Mouse (Mus musculus) liver, embryonic 13.5 days (tissue): ENCODE measurements around the gene Lgals2. TPM values are rescaled to one million over a fixed set of nuclear protein-coding genes. Genes with fewer than 3 reads are reported as not detected.
"Not testable (repeated sequence)": the region's sequence is repeated elsewhere in the genome, so short reads cannot be mapped to it uniquely, and the experiment has no call there.

Experiments used
- ATAC-seq: fragments of 200-750 bp; cut with Nextera tagmentation; 2 replicates; pipeline ENCODE4 v1.8.0; 2017; ENCODE audit warnings: low read depth, mild to moderate bottlenecking, moderate number of reproducible peaks, moderate library complexity
- DNase-seq: peaks from one replicate; pipeline ENCODE4 v3.0.0; 2022
- H3K27ac ChIP-seq: fragments of 300-500 bp; sonication (generic); 2 replicates; pipeline ENCODE4 v1.5.1; 2015; ENCODE audit warnings: moderate library complexity, mild to moderate bottlenecking, inconsistent platforms
- H3K27me3 ChIP-seq: fragments of 300-500 bp; sonication (generic); 2 replicates; pipeline ENCODE4 v1.6.1; 2015; ENCODE audit warnings: mild to moderate bottlenecking, inconsistent platforms
- H3K36me3 ChIP-seq: fragments of 300-500 bp; sonication (generic); 2 replicates; pipeline ENCODE4 v1.6.1; 2015; ENCODE audit warnings: mild to moderate bottlenecking, inconsistent platforms
- H3K4me1 ChIP-seq: fragments of 300-500 bp; sonication (generic); replicated peaks from 2 replicates; pipeline ENCODE4 v1.6.1; 2015; ENCODE audit warnings: inconsistent platforms
- H3K4me2 ChIP-seq: fragments of 300-500 bp; sonication (generic); 2 replicates; pipeline ENCODE4 v1.6.1; 2015; ENCODE audit warnings: inconsistent platforms, mild to moderate bottlenecking, moderate library complexity
- H3K4me3 ChIP-seq: fragments of 300-500 bp; sonication (generic); replicated peaks from 2 replicates; pipeline ENCODE4 v1.5.1; 2015; ENCODE audit warnings: mild to moderate bottlenecking, inconsistent platforms
- H3K9ac ChIP-seq: fragments of 300-500 bp; sonication (generic); 2 replicates; pipeline ENCODE4 v1.6.1; 2015; ENCODE audit warnings: mild to moderate bottlenecking, inconsistent platforms
- H3K9me3 ChIP-seq: fragments of 300-500 bp; sonication (generic); replicated peaks from 2 replicates; pipeline ENCODE4 v1.6.1; 2016; ENCODE audit warnings: inconsistent platforms
- WGBS: fragments of 180-500 bp; shearing (Covaris S2); methylation state at CpG from one replicate; pipeline ENCODE4 v1.1.7; 2015; ENCODE audit not compliant: insufficient replicate concordance; 5-methylcytosine and 5-hydroxymethylcytosine counted together
- polyA plus RNA-seq: library from polyadenylated mRNA; unstranded; fragments of >200 nt; fragmentation: Nextera tagmentation; extraction: Ambion mirVana; gene quantifications from 2 replicates; pipeline ENCODE4 v1.2.1, GENCODE M21; 2015

Gene Lgals2
- polyA plus RNA-seq, 1 experiment from 2014 or later = 10.0 TPM

GRCm38 (mm10) chr15:78894726-78895125 lies 39.4 kb upstream of the Lgals2 start:
- ATAC-seq = no peak
- peak overlapping the region; percentile 85 for H3K9ac ChIP-seq
- H3K4me3 ChIP-seq = peak overlapping the region; percentile 10; the same call in 1 of the 2 replicates
- DNase-seq = no peak
- H3K4me2 ChIP-seq = peak overlapping the region; percentile 97
- H3K36me3 ChIP-seq = peaks cover 43% of the 10 kb centered on the region
- WGBS = 29% methylated on average over 13 of the region's 13 CpGs
- peaks cover 98% of the 10 kb centered on the region for H3K4me1 ChIP-seq
- no peaks in the 10 kb centered on the region for H3K27me3 ChIP-seq
- peak overlapping the region; percentile 89 for H3K27ac ChIP-seq
- no peaks in the 10 kb centered on the region for H3K9me3 ChIP-seq

- 0 out of 2 replicates have a peak overlapping the region, but pooled peaks have one; percentile 1 for H3K4me2 ChIP-seq
- no peak for DNase-seq
- peaks cover 92% of the 10 kb centered on the region for H3K4me1 ChIP-seq
- H3K36me3 ChIP-seq = peaks cover 64% of the 10 kb centered on the region
- peak overlapping the region; percentile 31; the same call in 1 of the 2 replicates for H3K9ac ChIP-seq
- H3K27ac ChIP-seq = peak overlapping the region; percentile 89
- peak; percentile 25 for ATAC-seq
- no peaks in the 10 kb centered on the region for H3K9me3 ChIP-seq
- 38% methylated on average over 7 of the region's 7 CpGs for WGBS
- H3K4me3 ChIP-seq = no peak overlapping the region
- no peaks in the 10 kb centered on the region for H3K27me3 ChIP-seq
Observed at GRCm38 (mm10) chr15:78892440-78892839, 37.1 kb upstream of the Lgals2 start.

- H3K4me1 ChIP-seq = peaks cover 62% of the 10 kb centered on the region
- H3K36me3 ChIP-seq = peaks cover 91% of the 10 kb centered on the region
- no peaks in the 10 kb centered on the region for H3K27me3 ChIP-seq
- peak overlapping the region; percentile 32; the same call in 1 of the 2 replicates for H3K4me2 ChIP-seq
- no peak overlapping the region for H3K4me3 ChIP-seq
- peak overlapping the region; percentile 55; the same call in 1 of the 2 replicates for H3K27ac ChIP-seq
- ATAC-seq = peak; percentile 70
- no peaks in the 10 kb centered on the region for H3K9me3 ChIP-seq
- DNase-seq = no peak
- H3K9ac ChIP-seq = peak overlapping the region; percentile 56
- WGBS = 30% methylated on average over 13 of the region's 13 CpGs
Observed at GRCm38 (mm10) chr15:78889401-78889853, 34.1 kb upstream of the Lgals2 start.

- Histone ChIP-seq H3K36me3 (peaks cover 72% of the 10 kb centered on the region), H3K4me2 (no peak overlapping the region), H3K4me3 (no peak overlapping the region), H3K9ac (no peak overlapping the region), H3K27ac (no peak overlapping the region; the same call in 1 of the 2 replicates), H3K4me1 (peaks cover 41% of the 10 kb centered on the region), H3K9me3 (no peaks in the 10 kb centered on the region), H3K27me3 (no peaks in the 10 kb centered on the region)
- DNase-seq (no peak), ATAC-seq (no peak)
- 79% methylated on average over 3 of the region's 3 CpGs for WGBS
Observed at GRCm38 (mm10) chr15:78881828-78882227, 26.5 kb upstream of the Lgals2 start.

- Histone ChIP-seq H3K9me3 (no peaks in the 10 kb centered on the region), H3K36me3 (peaks cover 59% of the 10 kb centered on the region), H3K4me1 (peaks cover 54% of the 10 kb centered on the region), H3K4me3 (no peak overlapping the region), H3K27ac (no peak overlapping the region), H3K9ac (no peak overlapping the region), H3K4me2 (no peak overlapping the region), H3K27me3 (no peaks in the 10 kb centered on the region)
- 87% methylated on average over 8 of the region's 8 CpGs for WGBS
- no peak for DNase-seq
- ATAC-seq = no peak
Observed at GRCm38 (mm10) chr15:78880432-78880831, 25.1 kb upstream of the Lgals2 start.

- H3K4me3 ChIP-seq = peak overlapping the region; percentile 91; the same call in 1 of the 2 replicates
- WGBS = 24% methylated on average over 7 of the region's 7 CpGs
- not testable (repeated sequence) for DNase-seq, H3K9me3 ChIP-seq, ATAC-seq, H3K27me3 ChIP-seq
- peak overlapping the region; percentile 87 for H3K4me2 ChIP-seq
- peak overlapping the region; percentile 33 for H3K9ac ChIP-seq
- peaks cover 62% of the 10 kb centered on the region for H3K4me1 ChIP-seq
- H3K27ac ChIP-seq = peak overlapping the region; percentile 96
- H3K36me3 ChIP-seq = peaks cover 46% of the 10 kb centered on the region
Observed at GRCm38 (mm10) chr15:78878792-78879516, 23.6 kb upstream of the Lgals2 start.

GRCm38 (mm10) chr15:78877810-78878390 lies 22.6 kb upstream of the Lgals2 start:
- H3K9me3 ChIP-seq = no peaks in the 10 kb centered on the region
- 1% methylated on average over 17 of the region's 17 CpGs for WGBS
- no peaks in the 10 kb centered on the region for H3K27me3 ChIP-seq
- H3K4me3 ChIP-seq = peak overlapping the region; percentile 91
- H3K9ac ChIP-seq = peak overlapping the region; percentile 93
- DNase-seq (no peak), ATAC-seq (no peak; the same call in 1 of the 2 replicates)
- peaks cover 35% of the 10 kb centered on the region for H3K36me3 ChIP-seq
- H3K4me1 ChIP-seq = peaks cover 53% of the 10 kb centered on the region
- H3K27ac ChIP-seq = peak overlapping the region; percentile 96
- H3K4me2 ChIP-seq = peak overlapping the region; percentile 87

- H3K36me3 ChIP-seq = peaks cover 28% of the 10 kb centered on the region
- H3K27me3 ChIP-seq = no peaks in the 10 kb centered on the region
- WGBS = 1% methylated on average over 94 of the region's 95 CpGs
- H3K9me3 ChIP-seq = no peaks in the 10 kb centered on the region
- peaks cover 50% of the 10 kb centered on the region for H3K4me1 ChIP-seq
- H3K4me3 ChIP-seq = peak within 1 kb of the TSS; percentile 91
- ATAC-seq (peak; percentile 86), DNase-seq (peak; percentile 85)
- H3K9ac ChIP-seq = peak within 1 kb of the TSS; percentile 93
- H3K4me2 ChIP-seq = peak within 1 kb of the TSS; percentile 87
- peak within 1 kb of the TSS; percentile 96 for H3K27ac ChIP-seq
Observed at GRCm38 (mm10) chr15:78876991-78877809, 21.9 kb upstream of the Lgals2 start, which contains the start of gene Gga1. TSS of gene Gga1 (plus strand) at chr15:78877190.

- no peaks in the 10 kb centered on the region for H3K27me3 ChIP-seq
- peak overlapping the region; percentile 91 for H3K4me3 ChIP-seq
- WGBS = under 1% methylated on average over 17 of the region's 17 CpGs
- H3K27ac ChIP-seq = peak overlapping the region; percentile 96
- ATAC-seq (peak; percentile 42), DNase-seq (peak; percentile 65)
- H3K36me3 ChIP-seq = peaks cover 19% of the 10 kb centered on the region
- H3K9me3 ChIP-seq = no peaks in the 10 kb centered on the region
- H3K4me2 ChIP-seq = peak overlapping the region; percentile 87
- H3K9ac ChIP-seq = peak overlapping the region; percentile 93
- H3K4me1 ChIP-seq = peaks cover 50% of the 10 kb centered on the region
Observed at GRCm38 (mm10) chr15:78876258-78876696, 20.9 kb upstream of the Lgals2 start.

GRCm38 (mm10) chr15:78875537-78875936 lies 20.2 kb upstream of the Lgals2 start:
- H3K27me3 ChIP-seq = no peaks in the 10 kb centered on the region
- no peak overlapping the region for H3K4me3 ChIP-seq
- H3K36me3 ChIP-seq = peaks cover 12% of the 10 kb centered on the region; the same call in 1 of the 2 replicates
- peak overlapping the region; percentile 87; the same call in 1 of the 2 replicates for H3K4me2 ChIP-seq
- WGBS = 87% methylated on average over 5 of the region's 5 CpGs
- no peak overlapping the region for H3K9ac ChIP-seq
- no peaks in the 10 kb centered on the region for H3K9me3 ChIP-seq
- no peak for DNase-seq
- no peak for ATAC-seq
- peaks cover 50% of the 10 kb centered on the region for H3K4me1 ChIP-seq
- H3K27ac ChIP-seq = peak overlapping the region; percentile 96
